Mouse (Mus musculus) embryo, embryonic 10 days (tissue): ENCODE results near the gene Gpr152.

Experiments used
- DNase-seq: peaks from one replicate; pipeline ENCODE4 v3.0.0-alpha.2; 2015; ENCODE audit warnings: low spot score

Gpr152 gene

DNA sequence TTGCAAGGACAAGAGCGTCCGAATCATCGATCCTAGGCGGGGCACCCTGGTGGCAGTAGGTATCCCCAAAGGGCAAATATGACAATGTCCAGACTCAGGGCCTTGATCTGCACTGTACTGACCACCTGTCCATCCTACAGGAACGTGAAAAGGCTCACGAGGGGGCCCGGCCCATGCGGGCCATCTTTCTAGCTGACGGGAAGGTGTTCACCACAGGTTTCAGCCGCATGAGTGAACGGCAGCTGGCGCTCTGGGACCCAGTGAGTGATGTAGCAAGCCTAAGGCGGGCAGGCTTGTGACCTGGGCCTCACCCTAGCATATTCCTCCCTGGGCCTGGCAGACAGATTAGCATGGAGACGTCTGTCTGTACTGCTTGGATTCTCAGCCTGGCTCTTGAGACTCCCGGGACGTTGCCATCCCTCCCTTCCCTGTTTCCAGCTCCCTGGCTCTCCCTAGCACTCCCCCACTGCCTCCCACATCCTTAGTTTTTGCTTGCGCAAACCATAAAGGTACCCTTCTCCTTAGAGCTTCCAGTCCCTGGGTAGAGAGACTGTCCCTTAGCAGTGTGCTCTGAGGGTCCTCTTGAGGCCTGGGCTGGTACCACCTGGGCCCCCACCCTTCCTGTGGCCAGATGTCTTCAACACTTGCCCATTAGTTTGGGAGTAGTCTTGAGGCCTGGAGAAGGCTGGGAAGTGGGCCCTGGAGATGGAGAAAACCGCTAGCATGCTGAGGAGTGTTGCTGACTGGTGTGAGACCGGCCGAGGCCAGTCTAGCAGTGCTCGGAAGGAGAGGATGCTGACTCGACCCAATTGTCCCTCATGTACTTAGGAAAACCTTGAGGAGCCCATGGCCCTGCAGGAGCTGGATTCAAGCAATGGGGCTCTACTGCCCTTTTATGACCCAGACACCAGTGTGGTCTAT is 11.2 kb downstream of the Gpr152 start:
- no peak for DNase-seq

DNA sequence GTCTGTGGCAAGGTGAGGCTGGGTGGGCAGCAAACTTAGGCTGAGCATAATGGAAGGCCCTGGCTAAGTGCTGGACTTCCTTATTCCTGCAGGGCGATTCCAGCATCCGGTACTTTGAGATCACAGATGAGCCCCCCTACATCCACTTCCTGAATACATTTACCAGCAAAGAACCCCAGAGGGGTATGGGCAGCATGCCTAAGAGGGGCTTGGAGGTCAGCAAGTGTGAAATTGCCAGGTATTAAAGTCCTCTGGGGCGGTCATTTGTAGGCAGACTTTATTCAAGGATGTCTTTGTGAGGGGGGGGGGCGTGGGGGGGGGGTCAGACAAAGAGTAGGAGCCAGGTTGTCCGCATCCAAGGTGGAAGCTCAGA is 11.9 kb downstream of the Gpr152 start:
- DNase-seq, result no peak

DNA sequence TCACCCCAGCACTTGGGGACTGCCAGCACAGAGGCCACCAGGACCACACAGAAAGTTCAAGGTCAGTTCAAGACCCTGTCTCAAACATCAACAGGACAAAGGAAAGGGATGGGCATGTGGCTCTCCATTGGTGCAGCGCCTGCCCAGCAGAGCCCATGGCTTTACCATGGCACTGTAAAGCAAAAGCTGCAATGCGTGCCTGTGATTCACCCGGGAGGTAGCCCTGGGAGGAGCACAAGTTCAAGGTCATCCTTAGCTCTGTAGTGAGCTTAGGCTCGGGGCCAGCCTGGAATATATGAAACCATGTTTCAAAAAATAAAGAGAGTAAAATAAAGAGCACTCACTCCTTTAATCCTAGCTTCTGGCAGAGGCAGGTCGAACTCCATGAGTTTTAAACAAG is 12.3 kb downstream of the Gpr152 start:
- DNase-seq, result no peak

DNA sequence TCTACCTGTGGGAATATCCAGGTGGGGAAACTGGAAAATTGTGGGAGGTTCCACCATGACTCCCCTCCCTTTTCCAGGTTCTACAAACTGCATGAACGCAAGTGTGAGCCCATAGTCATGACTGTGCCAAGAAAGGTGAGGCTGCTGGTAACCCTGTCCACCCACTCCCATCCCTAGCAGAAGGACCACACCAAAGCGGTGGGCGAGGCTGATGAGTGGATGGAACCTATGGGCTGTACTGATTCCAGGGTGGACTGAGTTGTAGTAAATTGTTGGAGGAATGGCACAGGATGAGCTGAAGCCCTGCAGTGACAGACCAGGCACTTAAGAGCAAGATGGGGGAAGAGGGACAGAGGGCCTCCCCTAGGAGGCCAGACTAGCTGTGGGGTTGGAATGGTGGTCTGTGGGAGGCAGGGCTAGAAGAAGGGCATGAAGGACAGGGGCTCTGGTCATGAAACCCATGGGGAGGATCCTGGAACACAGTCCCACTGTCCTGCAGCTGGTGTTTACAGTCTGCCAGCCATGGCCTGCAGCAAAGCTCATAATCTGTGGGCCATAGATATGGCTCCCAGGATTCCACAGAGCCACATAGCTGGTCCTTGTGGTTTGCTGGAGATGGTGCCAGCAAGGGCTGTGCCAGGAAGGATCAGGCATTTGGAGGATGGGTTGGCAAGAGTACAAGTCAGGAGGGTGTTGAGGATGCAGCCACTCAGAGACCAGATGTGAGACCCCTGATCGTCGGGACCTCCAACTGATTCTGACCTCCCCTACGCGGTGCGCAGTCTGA is 13.1 kb downstream of the Gpr152 start:
- DNase-seq, result no peak

DNA sequence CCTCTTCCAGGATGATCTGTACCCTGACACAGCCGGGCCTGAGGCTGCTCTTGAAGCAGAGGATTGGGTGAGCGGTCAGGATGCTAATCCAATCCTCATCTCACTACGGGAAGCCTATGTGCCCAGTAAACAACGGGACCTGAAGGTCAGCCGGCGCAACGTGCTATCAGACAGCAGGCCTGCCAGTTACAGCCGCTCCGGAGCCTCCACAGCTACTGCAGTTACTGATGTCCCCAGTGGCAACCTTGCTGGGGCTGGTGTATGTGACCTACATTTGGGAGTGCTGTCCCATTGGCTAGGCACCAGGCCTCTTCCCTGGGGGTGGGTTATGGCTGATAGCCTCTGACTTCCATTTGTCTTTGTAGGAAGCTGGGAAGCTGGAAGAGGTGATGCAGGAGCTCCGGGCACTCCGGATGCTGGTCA is 13.7 kb downstream of the Gpr152 start, which contains the start of gene Ptprcap:
Gene Ptprcap (plus strand): TSS at position 373 of the 423 bp plus-strand sequence.
- DNase-seq, result no peak

DNA sequence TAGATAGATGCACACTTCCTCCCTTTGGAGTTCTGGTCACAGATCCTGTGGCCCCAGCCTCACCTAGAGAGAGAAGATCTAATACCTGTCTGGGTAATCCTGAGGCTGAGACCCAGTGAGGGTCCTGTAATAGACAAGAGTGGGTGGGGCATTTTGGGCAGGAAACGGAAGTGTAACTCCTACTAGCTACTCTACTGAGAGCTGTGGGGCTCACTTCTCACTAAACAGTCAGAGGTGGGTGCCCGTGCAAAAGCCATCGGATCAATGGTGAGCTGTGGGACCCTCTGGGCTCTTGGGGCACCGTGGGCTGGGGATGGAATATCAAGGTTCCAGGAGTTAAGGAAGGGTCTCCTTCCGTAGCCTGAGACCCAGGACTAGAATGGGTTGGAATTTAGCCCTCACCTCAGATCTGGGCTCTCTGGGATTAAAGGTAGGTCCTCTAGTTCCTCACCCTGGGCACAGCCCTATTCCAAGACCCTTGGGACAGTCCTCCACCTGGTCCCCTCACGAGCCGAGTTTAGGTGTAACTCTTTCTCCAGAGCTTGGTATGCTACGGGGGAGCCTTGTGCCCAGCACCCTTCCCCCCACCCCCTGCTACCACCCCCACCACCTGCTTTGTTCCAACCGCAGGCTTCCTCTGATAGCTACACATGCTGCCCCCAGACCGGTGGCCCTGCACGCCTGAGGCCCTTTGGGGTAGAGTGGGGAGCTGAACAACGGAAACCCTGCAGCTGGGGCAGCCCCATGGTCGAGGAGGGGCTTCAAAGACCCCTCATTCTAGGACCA is 15.0 kb downstream of the Gpr152 start:
- DNase-seq, result no peak

DNA sequence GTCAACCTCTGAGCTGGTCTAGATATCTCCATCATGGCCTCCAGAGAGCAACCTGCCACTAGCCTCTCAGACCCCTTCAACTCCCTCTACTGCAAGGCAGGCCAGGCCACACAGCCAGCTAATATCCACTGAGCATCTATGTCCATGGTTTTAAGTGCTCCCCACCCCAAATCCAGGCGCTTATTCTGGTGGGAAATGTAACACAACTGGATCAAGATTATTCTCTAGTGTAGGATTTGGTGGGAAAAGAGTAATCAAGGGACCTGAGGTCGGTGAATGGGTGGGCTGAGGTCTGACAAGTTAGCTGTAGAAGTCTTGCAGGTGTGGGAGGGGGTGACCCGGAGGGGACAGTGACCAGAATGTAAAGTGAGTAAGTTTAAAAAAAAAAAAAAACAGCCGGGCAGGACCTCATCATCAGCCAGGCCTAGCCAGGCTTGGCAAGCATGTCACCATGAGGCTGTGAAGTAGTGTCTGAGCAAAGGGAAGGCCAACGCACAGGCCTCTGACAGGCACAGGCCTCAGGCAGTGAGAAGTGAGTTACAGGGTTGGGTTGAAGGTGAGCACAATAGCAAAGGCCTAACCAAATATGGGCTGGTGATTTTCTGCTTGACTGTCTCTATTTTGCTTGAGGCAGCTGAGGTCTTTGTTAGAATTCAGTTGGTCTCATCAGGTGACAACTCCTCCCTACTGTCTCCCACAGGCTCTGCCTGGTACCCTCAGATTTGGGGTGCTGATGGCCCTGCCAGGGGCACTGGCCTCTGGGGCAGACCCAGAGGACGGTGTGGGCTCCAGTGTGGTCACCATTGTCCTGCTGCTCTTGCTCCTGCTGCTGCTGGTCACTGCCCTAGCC is 15.9 kb downstream of the Gpr152 start:
- DNase-seq, result no peak

DNA sequence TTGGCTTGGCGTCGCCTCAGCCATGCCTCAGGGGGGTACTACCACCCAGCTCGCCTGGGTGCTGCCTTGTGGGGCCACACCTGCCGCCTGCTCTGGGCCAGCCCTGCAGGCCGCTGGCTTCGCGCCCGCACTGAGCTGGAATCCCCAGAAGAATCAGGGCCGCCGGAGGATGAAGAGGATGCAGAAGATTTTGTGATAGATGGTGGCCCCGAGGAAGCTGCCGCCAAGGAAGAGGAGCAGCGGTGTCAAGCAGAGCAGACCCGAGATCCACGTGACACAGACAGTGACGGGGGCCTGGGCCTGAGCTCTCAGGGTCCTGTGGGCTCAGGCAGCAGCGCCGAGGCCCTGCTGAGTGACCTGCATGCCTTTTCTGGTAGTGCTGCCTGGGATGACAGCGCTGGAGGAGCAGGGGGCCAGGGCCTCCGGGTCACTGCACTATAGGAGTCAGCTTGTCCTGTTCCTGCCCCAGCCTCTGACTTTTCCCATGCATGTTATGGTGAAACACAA is 16.5 kb downstream of the Gpr152 start:
- no peak for DNase-seq

DNA sequence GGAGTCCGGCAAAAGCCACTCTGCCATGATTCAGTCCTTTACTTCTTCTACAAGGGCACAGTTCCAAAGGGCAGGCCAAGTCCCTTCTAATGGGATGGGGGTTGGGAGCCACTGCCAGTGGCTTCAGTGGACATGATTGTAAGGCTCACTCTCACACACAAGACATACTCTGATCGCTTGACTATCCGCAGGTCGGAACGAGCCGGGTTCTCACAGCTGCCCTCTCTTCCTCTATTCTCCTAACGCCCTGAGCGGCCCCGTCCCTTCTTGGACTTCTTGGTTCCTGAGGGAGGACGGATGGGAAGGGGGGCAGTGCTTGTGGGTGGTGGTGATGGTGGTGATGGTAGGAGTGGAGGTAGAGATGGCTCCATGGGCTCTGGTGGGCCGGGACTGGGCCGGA is 17.2 kb downstream of the Gpr152 start:
- DNase-seq, result no peak

DNA sequence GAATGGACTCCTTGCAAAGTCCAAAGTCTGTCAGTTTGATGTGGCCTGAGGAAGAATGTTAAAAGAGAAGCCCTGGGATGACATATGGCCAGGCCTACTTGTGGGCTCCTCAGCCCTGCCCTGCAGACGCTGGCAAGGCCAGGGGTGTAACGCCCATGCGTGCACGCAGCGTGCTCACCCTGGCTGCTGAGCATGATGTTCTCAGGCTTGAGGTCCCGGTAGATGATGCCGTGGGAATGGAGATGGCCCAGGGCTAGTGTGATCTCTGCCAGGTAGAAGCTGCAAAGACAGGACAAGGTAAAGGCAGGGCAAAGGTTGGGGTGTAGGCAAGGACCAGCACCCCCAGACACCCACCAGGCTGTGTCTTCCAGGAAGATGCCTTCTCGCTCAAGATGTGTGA is 19.5 kb downstream of the Gpr152 start:
- DNase-seq, result no peak

DNA sequence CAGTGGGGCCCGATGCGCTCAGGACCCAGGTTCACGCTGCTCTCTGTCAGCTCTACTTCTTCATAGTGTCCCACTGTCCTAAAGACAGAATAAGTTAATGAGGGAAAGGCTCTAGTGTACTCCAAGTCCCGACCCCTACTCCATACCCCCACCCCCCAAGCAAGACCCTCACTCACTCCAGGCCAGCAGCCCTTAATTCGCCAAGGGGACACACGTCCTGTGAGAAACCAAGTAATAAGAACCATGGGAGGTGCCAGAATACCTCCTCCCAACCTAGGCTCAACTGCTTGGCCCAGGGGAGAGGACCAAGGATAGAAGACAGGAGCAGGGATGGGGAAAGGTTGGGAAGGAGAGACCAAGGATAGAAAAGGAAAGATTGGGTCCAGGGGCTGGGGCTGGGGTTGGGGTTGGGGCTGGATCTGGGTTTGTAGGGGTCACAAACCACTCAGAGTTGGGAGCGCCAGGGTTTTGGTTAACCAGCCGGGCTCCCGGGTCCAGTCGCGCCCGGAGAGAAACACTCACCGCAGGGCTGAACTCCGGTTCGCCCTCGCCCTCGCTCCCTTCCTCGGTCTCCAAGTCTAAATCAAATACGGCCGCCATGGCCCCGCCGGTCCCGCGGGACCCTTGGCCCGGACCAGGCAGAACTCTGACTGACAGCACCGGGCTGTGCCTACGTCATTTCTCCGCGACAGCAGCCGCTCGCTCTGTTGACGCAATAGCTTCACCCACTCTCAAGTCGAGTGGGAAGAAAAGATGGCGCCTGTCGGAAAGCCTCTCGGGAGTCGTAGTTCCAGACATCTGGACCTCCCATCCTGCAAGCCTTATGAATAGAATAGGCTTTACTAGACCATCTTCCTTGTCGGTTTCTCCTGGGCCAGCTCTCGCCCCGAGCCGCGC is 23.3 kb downstream of the Gpr152 start, which contains the start of gene Rps6kb2:
Gene Rps6kb2 (minus strand): TSS at position 709 of the 897 bp plus-strand sequence.
- DNase-seq, result peak; percentile 98

DNA sequence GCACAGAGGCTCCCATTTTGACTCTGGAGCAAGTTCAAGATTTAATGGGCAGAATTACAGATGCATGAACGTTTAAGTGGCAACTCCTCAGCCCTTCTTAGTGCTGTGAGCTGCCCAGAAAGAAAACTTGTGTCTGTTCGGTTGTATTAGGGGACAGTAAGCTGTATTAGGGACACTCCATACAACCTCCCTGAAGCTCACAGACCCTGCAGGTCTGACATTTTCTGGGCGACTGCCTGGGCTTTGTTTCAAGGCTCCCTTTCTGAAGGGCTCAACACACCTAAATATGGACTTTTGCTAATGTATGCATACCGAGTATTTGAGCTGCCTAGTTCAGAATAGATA is 23.9 kb downstream of the Gpr152 start:
- no peak for DNase-seq

DNA sequence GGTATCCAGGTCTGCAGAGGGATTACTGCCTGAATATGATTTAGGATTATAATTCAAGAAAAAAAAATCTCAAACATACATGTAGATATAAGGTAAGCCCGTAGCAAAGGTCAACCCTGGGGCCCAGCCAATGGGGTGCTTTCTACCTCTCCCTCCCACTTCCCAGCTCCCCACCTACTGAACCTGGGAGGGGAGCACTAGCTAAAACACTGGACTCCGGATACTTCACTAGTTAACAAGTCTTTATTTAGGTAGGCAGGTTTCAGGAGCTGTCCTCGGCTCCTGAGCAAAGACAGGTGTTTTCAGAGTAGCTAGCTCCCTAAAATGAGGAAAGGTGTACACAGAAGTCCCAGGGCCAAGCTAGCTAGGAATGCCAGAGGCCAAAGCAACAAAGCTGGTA is 24.5 kb downstream of the Gpr152 start:
- no peak for DNase-seq

DNA sequence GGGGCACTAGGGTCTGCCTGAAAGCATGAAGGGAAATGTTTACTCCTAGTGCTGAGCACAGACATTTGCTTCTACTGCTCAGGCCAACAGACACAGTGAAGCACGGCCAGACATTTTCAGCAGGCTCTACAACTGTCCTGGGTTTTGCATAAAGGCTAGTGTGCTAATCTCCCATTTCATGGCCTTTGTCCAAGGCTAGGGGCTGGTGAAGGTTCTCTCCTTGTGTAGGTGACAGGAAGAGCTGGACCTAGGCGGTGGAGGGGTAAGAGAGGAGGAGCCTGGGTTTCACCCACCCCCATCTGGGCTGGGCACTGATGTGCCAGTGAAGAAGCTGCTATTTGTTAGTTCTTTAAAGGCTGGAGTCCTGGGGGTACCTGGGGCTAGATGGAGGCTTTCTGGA is 25.1 kb downstream of the Gpr152 start:
- no peak for DNase-seq

DNA sequence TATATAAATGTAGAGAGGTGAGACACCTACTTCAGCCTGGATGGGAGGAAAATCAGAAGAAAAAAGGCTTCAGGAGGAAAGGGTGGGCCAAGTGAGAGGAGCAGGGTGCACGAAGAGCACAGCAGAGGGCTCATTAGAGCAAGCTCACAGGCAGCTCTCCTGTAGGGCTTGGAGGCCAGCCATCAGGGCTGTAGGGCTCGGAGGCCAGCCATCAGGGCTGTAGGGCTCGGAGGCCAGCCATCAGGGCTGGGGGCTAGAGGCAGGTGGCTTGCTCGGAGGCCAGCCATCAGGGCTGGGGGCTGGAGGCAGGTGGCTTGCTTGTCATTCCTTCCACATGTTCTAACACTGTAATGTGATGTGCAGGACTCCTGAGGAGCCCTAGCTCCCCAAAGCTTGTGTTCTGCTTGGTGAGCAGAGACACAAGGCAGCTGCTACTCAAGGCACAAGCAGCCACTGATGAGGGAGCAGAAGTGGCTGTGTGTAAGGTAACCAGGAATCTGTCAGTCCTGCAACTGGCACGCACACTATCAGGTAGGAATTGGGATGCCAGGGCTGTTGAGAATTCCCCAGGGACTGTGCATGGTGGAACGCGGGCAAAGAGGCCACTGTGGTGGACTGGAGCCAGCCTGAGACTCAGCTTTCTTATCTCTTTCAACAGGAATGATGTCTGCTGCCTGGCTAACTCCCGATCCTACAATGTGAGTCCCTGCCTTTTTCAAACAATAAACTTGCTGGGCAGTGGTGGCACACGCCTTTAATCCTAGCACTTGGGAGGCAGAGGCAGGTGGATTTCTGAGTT is 27.3 kb downstream of the Gpr152 start:
- no peak for DNase-seq

DNA sequence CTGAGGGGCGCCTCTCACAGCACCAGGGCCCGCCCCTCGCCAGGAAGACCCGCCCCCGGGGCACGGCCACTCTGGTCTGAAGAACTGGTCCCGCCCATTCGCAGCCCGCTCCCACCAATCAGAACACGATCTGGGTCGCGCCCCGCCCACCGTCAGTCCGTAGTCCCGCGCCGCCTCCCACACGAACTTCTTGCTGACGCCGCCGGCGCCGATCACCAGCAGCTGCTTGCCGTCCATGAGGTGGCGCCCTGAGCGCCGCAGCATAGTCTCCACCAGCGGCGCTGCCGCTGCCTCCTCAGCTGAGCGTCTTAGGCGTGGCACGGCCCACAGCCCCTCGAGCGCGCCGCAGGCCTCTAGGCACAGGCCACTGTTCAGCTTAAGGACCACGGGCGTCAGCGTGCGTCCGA is 29.8 kb downstream of the Gpr152 start:
- DNase-seq, result peak; percentile 100

DNA sequence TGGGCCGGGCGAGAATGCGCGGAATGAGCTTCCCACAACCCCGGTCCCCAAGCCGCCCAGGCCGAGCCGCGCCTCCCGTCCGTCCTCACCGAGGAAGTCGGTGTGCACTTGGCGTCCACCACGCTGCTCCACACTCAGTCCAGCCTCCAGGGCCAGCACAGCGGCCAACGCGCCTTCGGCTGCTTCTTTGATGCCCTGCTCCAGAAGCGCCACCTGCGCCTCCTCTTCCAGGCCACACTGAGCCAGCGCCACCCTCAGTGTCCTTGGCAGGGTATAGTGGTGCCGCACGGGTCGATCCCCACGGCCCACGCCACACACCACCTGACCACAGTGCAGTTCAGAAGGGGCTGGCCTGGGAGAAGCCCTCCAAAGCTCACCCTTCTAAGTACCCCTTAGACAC is 30.2 kb downstream of the Gpr152 start:
- DNase-seq, result no peak

DNA sequence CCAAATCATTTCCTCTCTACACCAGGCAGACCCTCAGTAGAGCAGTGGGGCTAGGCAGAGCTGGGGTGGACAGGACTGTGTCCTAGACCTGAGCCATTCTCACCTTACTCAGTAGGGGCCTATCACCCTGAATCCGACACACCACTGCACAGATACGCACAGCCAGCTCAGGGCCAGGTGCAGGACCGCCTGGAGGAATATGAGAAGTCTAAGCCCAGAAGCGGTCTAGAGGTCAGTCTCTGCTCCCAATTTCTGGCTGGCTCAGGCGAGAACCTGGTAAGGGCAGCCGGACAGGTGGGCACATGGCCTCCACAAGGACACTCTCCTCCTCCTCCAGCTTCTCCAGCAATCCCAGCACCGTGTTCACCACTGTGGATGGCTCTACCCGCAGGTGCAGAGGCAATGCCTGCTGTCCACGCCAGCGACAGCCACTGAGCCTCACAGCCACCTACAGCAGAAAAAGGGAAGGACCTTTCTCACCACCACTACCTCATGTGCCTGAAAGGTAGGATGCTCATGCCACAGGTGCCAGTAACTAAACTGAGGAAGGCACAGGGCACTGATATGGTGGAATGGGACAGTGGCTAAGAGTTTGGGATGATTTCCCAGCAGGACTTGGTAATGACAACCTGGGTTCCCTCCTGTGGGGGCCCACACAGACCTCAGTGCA is 31.3 kb downstream of the Gpr152 start:
- no peak for DNase-seq
